Mouse (Mus musculus): ENCODE results near the gene Aifm2. TPM values are rescaled to one million over a fixed set of nuclear protein-coding genes. Genes with fewer than 3 reads are reported as not detected.
A peak's percentile ranks its signal among the peaks of the same experiment; 100 is the strongest.

Aifm2 gene
- total RNA-seq, 4 experiments from 2014 or later, result 11.7 to 13.7 (median 12.5) TPM

- DNase-seq (ENCODE audit: low spot score in 2 of 2), result no peak
These were observed 1.2 kb downstream of the Aifm2 start for GRCm38 (mm10) chr10:61715996-61716864.

- DNase-seq (ENCODE audit: low spot score in 2 of 2), result no peak
These were observed 2.6 kb downstream of the Aifm2 start for GRCm38 (mm10) chr10:61717406-61718296.

GRCm38 (mm10) chr10:61720331-61720730, 5.3 kb downstream of the Aifm2 start:
- DNase-seq (ENCODE audit: low spot score in 2 of 2), result no peak

GRCm38 (mm10) chr10:61722215-61722614, 7.2 kb downstream of the Aifm2 start:
- no peak for DNase-seq (ENCODE audit: low spot score in 2 of 2)

DNA sequence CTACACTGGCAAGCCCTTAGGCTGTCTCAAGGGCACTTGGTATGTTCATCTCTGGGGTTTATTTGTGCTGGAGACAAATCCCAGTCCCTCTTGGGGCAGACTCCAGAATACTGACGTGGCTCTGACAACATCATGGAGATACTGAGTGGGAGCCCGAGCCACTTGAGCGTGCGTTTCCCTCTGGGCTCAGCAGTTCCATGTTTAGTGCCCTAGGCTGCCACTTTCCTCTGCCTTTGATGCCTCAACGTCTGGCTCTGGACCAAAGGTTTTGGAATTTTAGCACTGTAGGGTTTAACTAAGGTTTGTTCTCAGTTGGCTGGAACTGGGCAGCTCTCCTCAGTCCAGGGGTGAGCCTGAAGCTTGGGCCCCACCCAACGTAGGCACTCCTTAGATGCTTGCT, 8.2 kb downstream of the Aifm2 start:
- DNase-seq (ENCODE audit: low spot score in 2 of 2), result no peak

DNA sequence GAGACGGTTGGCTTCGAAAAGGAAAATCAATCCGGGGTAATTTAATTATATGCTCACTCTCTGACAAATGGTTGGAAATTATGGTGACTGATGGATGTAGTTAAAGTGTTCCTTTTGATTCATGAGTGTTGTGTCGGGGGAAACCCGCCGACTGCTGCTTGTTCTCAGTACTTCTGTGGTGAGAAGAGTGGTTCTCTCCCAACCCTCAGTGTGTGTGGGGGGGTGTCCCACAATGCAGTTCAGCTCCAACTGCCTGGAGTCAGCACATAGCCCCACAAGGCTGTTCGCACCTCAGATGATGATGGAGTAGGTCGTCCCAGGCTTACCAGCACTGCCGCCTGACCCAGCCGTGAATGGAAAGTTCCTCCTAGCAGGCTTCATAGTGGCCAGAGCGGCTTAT, 14.1 kb downstream of the Aifm2 start:
- DNase-seq (ENCODE audit: low spot score in 2 of 2), result no peak

DNA sequence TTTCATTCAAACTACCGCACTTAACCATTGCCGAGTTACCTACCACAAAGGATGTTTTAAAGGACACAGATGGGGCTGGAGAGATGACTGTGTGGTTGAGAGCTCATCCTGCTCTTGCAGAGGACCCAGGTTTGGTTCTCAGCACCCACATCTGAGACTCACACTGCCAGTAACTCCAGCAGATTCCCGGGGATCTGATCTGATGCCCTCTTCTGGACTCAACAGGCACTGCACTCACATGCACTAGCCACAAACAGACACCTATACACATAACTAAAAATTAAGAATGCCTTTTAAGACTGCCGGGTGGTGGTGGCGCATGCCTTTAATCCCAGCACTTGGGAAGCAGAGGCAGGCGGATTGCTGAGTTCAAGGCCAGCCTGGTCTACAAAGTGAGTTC, 15.1 kb downstream of the Aifm2 start:
- no peak for DNase-seq (ENCODE audit: low spot score in 2 of 2)

- no peak for DNase-seq (ENCODE audit: low spot score in 2 of 2)
These were observed 19.3 kb downstream of the Aifm2 start for GRCm38 (mm10) chr10:61734377-61734776.

- no peak for DNase-seq (ENCODE audit: low spot score in 2 of 2)
These were observed 21.6 kb downstream of the Aifm2 start for GRCm38 (mm10) chr10:61736671-61737078.

DNA sequence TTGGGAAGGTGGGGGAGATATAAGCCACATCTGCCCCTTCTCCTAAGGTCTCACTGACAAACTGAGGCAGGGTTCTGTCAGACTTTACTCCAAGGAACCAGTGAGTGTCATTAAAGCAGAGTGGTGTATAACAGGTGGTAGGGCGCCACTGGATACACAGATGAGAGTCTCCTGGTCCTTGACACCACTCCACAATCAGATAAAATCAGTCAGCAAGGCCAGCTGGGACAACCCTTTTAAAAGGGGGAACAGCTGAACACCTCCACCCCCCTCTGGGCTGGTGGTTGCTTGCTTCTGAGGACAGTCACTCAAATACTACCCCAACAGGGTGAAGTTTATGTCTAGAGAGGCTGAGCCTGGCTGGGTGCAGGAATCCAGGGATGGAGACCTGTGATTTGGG, 22.5 kb downstream of the Aifm2 start:
- no peak for DNase-seq (ENCODE audit: low spot score in 2 of 2)

DNA sequence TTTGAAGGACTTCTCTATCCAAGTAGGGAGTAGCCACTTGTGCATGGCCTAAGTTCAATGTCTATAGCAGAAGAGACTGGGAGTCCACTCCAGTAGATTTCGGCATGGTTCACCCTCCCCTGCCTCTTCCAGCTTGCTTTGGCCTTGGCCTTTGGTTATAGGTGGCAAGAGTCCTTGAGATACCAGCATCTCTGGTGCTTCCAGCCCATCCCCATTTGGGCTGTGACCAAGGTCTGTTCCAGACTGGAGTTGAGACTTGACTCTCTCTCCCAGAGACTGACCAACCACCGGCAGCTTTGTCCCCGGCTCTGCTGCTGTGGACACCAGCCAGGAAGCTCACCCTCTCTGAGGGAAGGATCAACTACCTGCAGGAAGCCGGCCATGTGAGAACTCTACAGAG, 23.1 kb downstream of the Aifm2 start:
- no peak for DNase-seq (ENCODE audit: low spot score in 2 of 2)

- no peak for DNase-seq (ENCODE audit: low spot score in 2 of 2)
These were observed 26.2 kb downstream of the Aifm2 start for GRCm38 (mm10) chr10:61741306-61741705.

GRCm38 (mm10) chr10:61741873-61742272, 26.8 kb downstream of the Aifm2 start:
- no peak for DNase-seq (ENCODE audit: low spot score in 2 of 2)

GRCm38 (mm10) chr10:61742336-61742735, 27.3 kb downstream of the Aifm2 start:
- no peak for DNase-seq (ENCODE audit: low spot score in 2 of 2)

- DNase-seq (ENCODE audit: low spot score in 2 of 2), result no peak
These were observed 30.1 kb downstream of the Aifm2 start for GRCm38 (mm10) chr10:61745133-61745532.

GRCm38 (mm10) chr10:61747302-61747701, 32.2 kb downstream of the Aifm2 start:
- DNase-seq (ENCODE audit: low spot score in 2 of 2), result no peak

DNA sequence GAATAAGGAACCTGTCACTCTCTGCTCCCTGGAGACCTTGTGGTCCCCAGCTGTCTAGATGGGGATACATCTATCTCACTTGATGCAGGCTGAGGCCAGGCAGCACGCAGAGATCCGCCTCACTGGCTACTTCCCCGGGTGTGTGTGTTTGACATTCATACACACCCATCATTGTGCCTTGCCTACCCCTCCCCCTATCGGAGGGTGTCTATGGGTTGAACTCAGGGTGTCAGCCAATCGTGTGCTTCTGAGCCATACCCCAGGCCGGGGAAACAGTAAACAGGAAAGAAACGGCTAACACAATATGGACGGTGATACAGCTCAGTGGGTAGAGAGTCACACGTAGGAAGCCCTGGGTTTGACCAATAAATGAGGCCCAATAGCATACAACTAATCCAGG, 35.0 kb downstream of the Aifm2 start:
- no peak for DNase-seq (ENCODE audit: low spot score in 2 of 2)

GRCm38 (mm10) chr10:61751534-61752219, 36.6 kb downstream of the Aifm2 start:
- DNase-seq (ENCODE audit: low spot score in 2 of 2), result no peak

DNA sequence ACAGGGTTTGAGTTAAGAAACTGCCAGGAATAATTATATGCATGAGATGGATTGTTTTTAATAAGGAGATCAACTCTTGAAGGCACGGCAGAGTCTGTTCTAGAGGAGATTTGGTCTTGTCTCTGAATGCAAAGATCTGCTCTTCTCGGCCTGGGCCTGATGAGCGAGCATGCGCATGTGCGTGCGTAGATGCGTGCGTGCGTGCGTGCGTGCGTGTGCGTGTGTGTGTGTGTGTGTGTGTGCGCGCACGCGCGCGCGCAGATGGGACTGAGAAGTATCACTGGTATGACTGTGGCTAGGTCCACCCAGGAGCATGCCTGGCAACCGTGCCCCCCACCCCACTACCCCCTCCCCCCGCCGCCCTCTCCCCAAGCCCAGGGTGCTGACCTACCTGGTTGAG, 38.0 kb downstream of the Aifm2 start:
- no peak for DNase-seq (ENCODE audit: low spot score in 2 of 2)

- peak; percentile 60 to 76 for DNase-seq (ENCODE audit: low spot score in 2 of 2)
These were observed 42.0 kb downstream of the Aifm2 start for GRCm38 (mm10) chr10:61757022-61757421.

GRCm38 (mm10) chr10:61758904-61759303, 43.8 kb downstream of the Aifm2 start:
- DNase-seq (ENCODE audit: low spot score in 2 of 2), result no peak

GRCm38 (mm10) chr10:61759869-61760268, 44.8 kb downstream of the Aifm2 start:
- peak in 1 of 2 experiments; percentile 20 for DNase-seq (ENCODE audit: low spot score in 2 of 2)
